ENCODE assay signal across 14 mouse cellular contexts in genomic region chrX:145463524-145463923, GRCm38 (mm10).
"Had no signal": no experiment of that assay in that cellular context is flagged by ENCODE, and none has a peak within 500 bp of the region (broad histone marks: within the 10 kb centered on the region; RNA-seq: fewer than 3 reads in every experiment).

No protein-coding gene starts in this region.

- H3K4me1 ChIP-seq: megakaryocyte, embryonic 14.5 days; midbrain, embryonic 13.5 days; midbrain, embryonic 15.5 days; neural tube, embryonic 12.5 days had no signal

- H3K27ac ChIP-seq: liver, embryonic 14.5 days; midbrain, embryonic 13.5 days; midbrain, embryonic 15.5 days; neural tube, embryonic 12.5 days had no signal

- H3K9ac ChIP-seq: liver, embryonic 14.5 days; lung, embryonic 14.5 days; midbrain, embryonic 13.5 days; midbrain, embryonic 15.5 days; neural tube, embryonic 12.5 days had no signal

- H3K4me2 ChIP-seq: lung, embryonic 14.5 days; midbrain, embryonic 11.5 days; midbrain, embryonic 13.5 days; midbrain, embryonic 15.5 days; neural tube, embryonic 12.5 days had no signal

- H3K36me3 ChIP-seq: midbrain, embryonic 13.5 days; midbrain, embryonic 15.5 days; neural tube, embryonic 12.5 days had no signal

- H3K27me3 ChIP-seq: midbrain, embryonic 13.5 days; midbrain, embryonic 15.5 days; neural tube, embryonic 12.5 days had no signal

- DNase-seq: lung, adult 18-20 months; lung, embryonic 14.5 days; lung, postnatal 10 days; lung, postnatal 4 days; right cerebral cortex, postnatal 14 days; thymus, adult 18-20 months; thymus, postnatal 14 days; thymus, postnatal 36 days had no signal

- H3K4me3 ChIP-seq: megakaryocyte, embryonic 14.5 days; midbrain, embryonic 13.5 days; midbrain, embryonic 15.5 days; neural tube, embryonic 12.5 days had no signal

- ATAC-seq: midbrain, embryonic 13.5 days; midbrain, embryonic 15.5 days had no signal

- H3K9me3 ChIP-seq: megakaryocyte, embryonic 14.5 days; midbrain, embryonic 13.5 days; midbrain, embryonic 15.5 days; neural tube, embryonic 12.5 days had no signal
